Mouse (Mus musculus) C2C12 (cell line): ENCODE measurements around the gene Ugt1a9.

ENCODE experiments used
- CTCF ChIP-seq: IDR thresholded peaks from one replicate; pipeline ENCODE4 v1.5.1; 2011; ENCODE audit not compliant: control insufficient read depth, insufficient read depth, insufficient read length
- USF1 ChIP-seq: IDR thresholded peaks from one replicate; pipeline ENCODE4 v1.6.1; 2011; ENCODE audit warnings: low read depth, mild to moderate bottlenecking, control low read depth, moderate library complexity

DNA sequence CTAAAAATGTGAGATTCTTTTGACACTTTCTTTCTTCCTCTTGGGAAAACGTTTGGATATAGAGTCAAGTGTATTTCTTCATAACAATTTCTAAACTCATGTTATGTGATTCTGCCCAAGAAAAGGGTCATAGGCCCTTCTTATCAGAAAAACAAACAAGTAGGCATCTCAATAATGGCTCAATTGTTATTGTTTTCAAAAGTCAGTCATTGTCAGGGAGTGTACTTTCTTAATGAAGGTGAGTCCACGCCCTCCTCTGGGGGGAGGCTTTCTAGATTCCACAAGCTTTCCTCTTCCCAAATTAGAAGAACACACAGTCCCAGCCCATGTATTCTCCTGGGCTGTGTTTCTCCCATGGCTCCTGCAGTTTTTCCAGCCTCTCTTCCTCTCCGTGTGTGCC, 16.9 kb downstream of the Ugt1a9 start, which contains the start of gene Ugt1a8:
- TF ChIP-seq USF1 (no peak), CTCF (no peak)
